8 mouse cellular contexts compared by ENCODE assay signal in the genomic region with DNA sequence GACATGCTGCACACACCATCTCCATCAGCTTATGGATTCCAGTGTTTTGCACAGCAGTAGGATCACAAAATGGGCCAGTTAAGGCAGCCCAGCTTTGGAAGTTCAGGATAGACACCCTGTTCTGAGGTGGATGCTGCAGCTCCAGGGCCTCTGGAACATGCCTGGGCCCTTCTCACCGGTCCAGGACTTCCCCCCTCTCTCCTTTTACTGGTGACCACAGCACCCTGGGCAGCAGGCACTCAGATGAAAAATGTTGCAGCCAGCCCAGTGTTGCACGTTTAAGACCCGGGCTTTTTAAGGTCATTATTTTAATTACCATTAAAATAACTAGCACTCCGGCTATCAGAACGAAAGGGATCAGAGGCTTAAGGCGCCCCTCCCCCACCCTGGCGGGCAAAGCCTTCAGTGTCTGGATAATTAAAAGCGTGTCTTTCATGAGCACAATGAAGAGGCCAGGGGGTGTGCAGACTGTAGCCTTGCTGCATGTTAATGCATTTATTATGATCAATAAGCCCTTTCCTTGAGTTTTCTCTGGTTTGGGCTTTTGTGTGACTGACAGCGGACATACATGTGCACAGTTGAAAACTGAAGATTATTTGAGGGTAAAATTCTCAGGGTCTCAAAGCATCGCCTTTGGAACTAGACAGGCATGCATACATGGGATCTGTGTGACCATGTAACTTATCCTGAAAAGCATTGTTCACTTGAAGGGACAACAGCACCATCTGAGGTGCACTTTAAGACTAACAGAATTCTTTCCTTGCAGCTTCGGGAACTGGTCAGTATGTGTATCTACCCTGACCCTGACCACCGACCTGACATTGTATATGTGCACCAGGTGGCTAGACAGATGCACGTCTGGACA. TPM values are rescaled to one million over a fixed set of nuclear protein-coding genes. Genes with fewer than 3 reads are reported as not detected.
A peak's percentile ranks its signal among the peaks of the same experiment; 100 is the strongest.
DNase-seq lines count a peak whose midpoint lies in the region; ATAC-seq lines count a peak whose summit lies in the region.
"Had no signal": no experiment of that assay in that cellular context is flagged by ENCODE, and none has a peak within 500 bp of the region (broad histone marks: within the 10 kb centered on the region; RNA-seq: fewer than 3 reads in every experiment).

No protein-coding gene starts in this region.

- peak; percentile 56 for DNase-seq in right cerebral cortex, postnatal 4 days
- DNase-seq in right cerebral cortex, postnatal 36 days (ENCODE audit: low spot score in 2 of 2): no peak
- DNase-seq in midbrain, embryonic 10.5 days (ENCODE audit: low spot score): peak; percentile 74
- DNase-seq in spleen, adult 18-20 months: no peak
- no peak for DNase-seq in layer of hippocampus, adult 9-11 months
- DNase-seq in frontal cortex, postnatal 25 days (ENCODE audit: low spot score in 2 of 2): no peak

- H3K9me3 ChIP-seq in forebrain, embryonic 13.5 days (replicated peaks): no peaks in the 10 kb centered on the region
- no peaks in the 10 kb centered on the region for H3K9me3 ChIP-seq in midbrain, embryonic 10.5 days (replicated peaks)

- H3K27ac ChIP-seq in forebrain, embryonic 13.5 days: peak overlapping the region; percentile 86
- H3K27ac ChIP-seq in midbrain, embryonic 10.5 days (replicated peaks): peak overlapping the region; percentile 87
- H3K27ac ChIP-seq: heart, adult 2 months had no signal

- H3K4me3 ChIP-seq in forebrain, embryonic 13.5 days: no peak overlapping the region
- peak overlapping the region; percentile 35 for H3K4me3 ChIP-seq in midbrain, embryonic 10.5 days
- H3K4me3 ChIP-seq: heart, adult 2 months had no signal

- peak; percentile 79; the same call in 1 of the 2 replicates for ATAC-seq in forebrain, embryonic 13.5 days

- H3K4me2 ChIP-seq in forebrain, embryonic 13.5 days: peak overlapping the region; percentile 38

- H3K36me3 ChIP-seq in forebrain, embryonic 13.5 days (ENCODE audit: poor library complexity, severe bottlenecking): peaks cover 53% of the 10 kb centered on the region
- peaks cover 77% of the 10 kb centered on the region for H3K36me3 ChIP-seq in midbrain, embryonic 10.5 days

- no peaks in the 10 kb centered on the region for H3K27me3 ChIP-seq in forebrain, embryonic 13.5 days
- H3K27me3 ChIP-seq in midbrain, embryonic 10.5 days (ENCODE audit: low read depth, poor library complexity, severe bottlenecking): no peaks in the 10 kb centered on the region

- H3K4me1 ChIP-seq in forebrain, embryonic 13.5 days: peaks cover 53% of the 10 kb centered on the region
- H3K4me1 ChIP-seq in midbrain, embryonic 10.5 days: peaks cover 55% of the 10 kb centered on the region

- peak overlapping the region; percentile 32; the same call in 1 of the 2 replicates for H3K9ac ChIP-seq in forebrain, embryonic 13.5 days

- 4% methylated on average over 13 of the region's 13 CpGs for WGBS in forebrain, embryonic 13.5 days
- 23% methylated on average over 13 of the region's 13 CpGs for WGBS in midbrain, embryonic 10.5 days

RNA-seq across cellular contexts. Expression of a gene that starts 59.1 kb away (rescaled TPM):
- polyA plus RNA-seq in forebrain, embryonic 13.5 days (2015; fragmentation: Nextera tagmentation; extraction: Ambion mirVana): 348 and 354 TPM in 2 replicates
- 322 and 336 TPM in 2 replicates for polyA plus RNA-seq in midbrain, embryonic 10.5 days (2016; fragmentation: Nextera tagmentation; extraction: Ambion mirVana)

Comparison
In these comparisons a context has a peak if more than half of its experiments do, and no peak if none do; other contexts are left out.
1. DNase-seq: peak in right cerebral cortex, postnatal 4 days (single experiment) and midbrain, embryonic 10.5 days (single experiment); none in right cerebral cortex, postnatal 36 days (0 of 2), spleen, adult 18-20 months (0 of 2), layer of hippocampus, adult 9-11 months (single experiment) and frontal cortex, postnatal 25 days (0 of 2).